Mouse (Mus musculus) layer of hippocampus, adult 9-11 months (tissue): ENCODE measurements at regions not wholly inside any gene's neighbourhood (a gene's known extent, or its start where the extent isn't known, plus 50 kb on each side); places are given as distances from the start of the nearest gene placed in this dataset.

ENCODE experiments used
- DNase-seq: peaks from one replicate; pipeline ENCODE4 v3.0.0; 2022

GRCm38 (mm10) chr6:99810974-99811798, 85.0 kb upstream of the Prok2 start:
- peak; percentile 42 for DNase-seq

GRCm38 (mm10) chr6:99804905-99805245, 78.7 kb upstream of the Prok2 start:
- no peak for DNase-seq

- peak; percentile 79 for DNase-seq
Observed at GRCm38 (mm10) chr6:99803983-99804904, 78.1 kb upstream of the Prok2 start.

GRCm38 (mm10) chr6:99800919-99801318, 74.7 kb upstream of the Prok2 start:
- no peak for DNase-seq

GRCm38 (mm10) chr6:99800324-99800723, 74.1 kb upstream of the Prok2 start:
- DNase-seq, result no peak

- DNase-seq, result no peak
Observed at GRCm38 (mm10) chr6:99796390-99796789, 70.2 kb upstream of the Prok2 start.

GRCm38 (mm10) chr6:99793546-99793945, 67.4 kb upstream of the Prok2 start:
- DNase-seq, result no peak

GRCm38 (mm10) chr6:99792353-99792752, 66.2 kb upstream of the Prok2 start:
- DNase-seq, result no peak

- no peak for DNase-seq
Observed at GRCm38 (mm10) chr6:99786977-99787376, 60.8 kb upstream of the Prok2 start.

GRCm38 (mm10) chr6:99785212-99785611, 59.0 kb upstream of the Prok2 start:
- no peak for DNase-seq

- DNase-seq, result no peak
Observed at GRCm38 (mm10) chr6:99784804-99785203, 58.6 kb upstream of the Prok2 start.

GRCm38 (mm10) chr6:99784285-99784684, 58.1 kb upstream of the Prok2 start:
- DNase-seq, result peak; percentile 35

- DNase-seq, result no peak
Observed at GRCm38 (mm10) chr6:99782996-99783395, 56.8 kb upstream of the Prok2 start.
